Mouse (Mus musculus) hindbrain, embryonic 12.5 days (tissue): ENCODE data around the gene Nploc4. TPM values are rescaled to one million over a fixed set of nuclear protein-coding genes. Genes with fewer than 3 reads are reported as not detected.

Experiments used
- ATAC-seq: fragments of 200-750 bp; cut with Nextera tagmentation; 2 replicates; pipeline ENCODE4 v1.8.0; 2017; ENCODE audit warnings: moderate TSS enrichment; ENCODE audit not compliant: low FRiP score
- H3K27ac ChIP-seq: fragments of 300-500 bp; sonication (generic); 2 replicates; pipeline ENCODE4 v1.5.1; 2016; ENCODE audit warnings: mild to moderate bottlenecking
- H3K27me3 ChIP-seq: fragments of 300-500 bp; sonication (generic); 2 replicates; pipeline ENCODE4 v1.6.1; 2016; ENCODE audit warnings: mild to moderate bottlenecking
- H3K36me3 ChIP-seq: fragments of 300-500 bp; sonication (generic); 2 replicates; pipeline ENCODE4 v1.6.1; 2016; ENCODE audit warnings: mild to moderate bottlenecking
- H3K4me1 ChIP-seq: fragments of 300-500 bp; sonication (generic); 2 replicates; pipeline ENCODE4 v1.6.1; 2016
- H3K4me2 ChIP-seq: fragments of 300-500 bp; sonication (generic); replicated peaks from 2 replicates; pipeline ENCODE4 v1.6.1; 2016; ENCODE audit warnings: mild to moderate bottlenecking
- H3K4me3 ChIP-seq: fragments of 300-500 bp; sonication (generic); 2 replicates; pipeline ENCODE4 v1.5.1; 2016; ENCODE audit warnings: mild to moderate bottlenecking
- H3K9ac ChIP-seq: fragments of 300-500 bp; sonication (generic); 2 replicates; pipeline ENCODE4 v1.6.1; 2016; ENCODE audit warnings: mild to moderate bottlenecking, moderate library complexity
- H3K9me3 ChIP-seq: fragments of 300-500 bp; sonication (generic); replicated peaks from 2 replicates; pipeline ENCODE4 v1.6.1; 2016; ENCODE audit warnings: mild to moderate bottlenecking
- WGBS: fragments of 180-500 bp; shearing (Covaris S2); methylation state at CpG from one replicate; pipeline ENCODE4 v1.1.7; 2016; 5-methylcytosine and 5-hydroxymethylcytosine counted together
- polyA plus RNA-seq: library from polyadenylated mRNA; unstranded; fragments of >200 nt; fragmentation: Nextera tagmentation; extraction: Ambion mirVana; gene quantifications from 2 replicates; pipeline ENCODE4 v1.2.1, GENCODE M21; 2016

The Nploc4 gene
- polyA plus RNA-seq, 1 experiment from 2014 or later = 51.5 TPM

DNA sequence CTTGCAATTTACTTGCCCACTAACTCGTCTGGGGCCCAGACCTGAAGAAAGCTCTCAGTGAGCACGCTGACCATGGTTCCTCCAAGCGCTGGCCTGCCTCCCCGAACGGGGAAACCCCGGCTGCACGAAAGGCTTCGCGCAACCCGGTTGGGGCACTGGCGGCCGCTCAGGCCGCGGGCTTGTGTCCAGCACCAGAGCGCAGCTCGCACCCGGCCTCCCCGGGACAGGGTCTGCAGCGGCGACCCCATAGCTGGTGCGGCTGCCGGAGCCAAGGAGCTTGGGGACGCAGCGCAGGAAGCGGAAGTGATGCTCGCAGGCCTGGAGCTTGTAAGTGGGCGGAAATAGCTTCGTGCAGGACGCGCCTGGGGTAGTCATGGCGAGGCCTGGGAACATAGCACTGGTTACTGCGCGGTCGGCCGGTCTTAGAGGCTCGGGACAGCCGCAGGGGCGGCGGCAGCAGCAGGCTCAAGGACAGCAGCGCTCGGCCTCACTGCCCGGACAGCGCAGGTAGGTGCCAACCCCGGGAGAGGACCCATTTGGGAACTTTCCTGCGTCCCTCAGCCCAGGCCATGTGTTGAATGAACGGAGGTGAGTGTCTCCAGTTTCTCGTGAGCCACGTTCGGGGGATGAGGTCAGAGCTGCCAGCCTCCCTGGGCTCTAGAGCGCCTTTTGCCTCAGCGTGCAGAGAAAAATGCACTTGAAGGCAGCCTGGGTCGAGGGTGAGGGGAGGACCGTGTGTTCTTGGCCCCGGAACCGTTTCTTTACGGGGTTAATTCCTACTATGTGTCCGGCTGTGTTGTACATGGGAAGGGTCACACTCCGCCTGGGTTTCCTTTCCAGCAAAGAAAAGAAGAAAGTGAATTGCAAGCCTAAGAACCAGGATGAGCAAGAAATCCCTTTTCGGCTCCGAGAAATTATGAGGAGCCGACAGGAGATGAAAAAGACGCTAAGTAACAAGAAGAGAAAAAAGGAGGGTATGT lies 20.6 kb upstream of the Nploc4 start, which contains the start of the genes Oxld1 and Ccdc137:
Oxld1 (minus strand) TSS at position 297 of the 980 bp plus-strand sequence.
Ccdc137 (plus strand) TSS at position 344 of the 980 bp plus-strand sequence.
- Histone ChIP-seq H3K36me3 (peaks cover 34% of the 10 kb centered on the region), H3K4me2 (peak within 1 kb of the TSS; percentile 81), H3K4me1 (peaks cover 20% of the 10 kb centered on the region), H3K27me3 (no peaks in the 10 kb centered on the region), H3K9me3 (no peaks in the 10 kb centered on the region), H3K27ac (peak within 1 kb of the TSS; percentile 82), H3K9ac (peak within 1 kb of the TSS; percentile 87), H3K4me3 (peak within 1 kb of the TSS; percentile 86)
- 5% methylated on average over 62 of the region's 62 CpGs for WGBS
- ATAC-seq = peak; percentile 92

DNA sequence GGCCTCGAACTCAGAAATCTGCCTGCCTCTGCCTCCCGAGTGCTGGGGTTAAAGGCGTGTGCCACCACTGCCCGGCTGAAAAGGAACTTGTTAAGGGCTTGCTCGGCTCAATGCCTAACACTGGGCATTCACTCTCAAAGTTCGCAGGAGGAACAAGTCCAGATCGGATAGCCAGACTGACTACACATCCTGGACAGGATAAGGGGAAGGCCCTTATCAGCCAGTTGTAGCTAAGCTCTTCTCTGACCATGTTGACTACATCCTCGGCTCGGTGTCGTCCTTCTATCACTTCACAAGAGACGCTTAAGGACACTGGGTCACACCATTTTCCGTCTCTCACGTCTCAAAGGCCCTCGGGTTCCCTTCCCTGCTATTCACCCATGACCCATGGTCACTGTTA lies 19.9 kb upstream of the Nploc4 start:
- Histone ChIP-seq H3K36me3 (peaks cover 29% of the 10 kb centered on the region), H3K4me3 (peak overlapping the region; percentile 86), H3K4me1 (peaks cover 20% of the 10 kb centered on the region), H3K9me3 (no peaks in the 10 kb centered on the region), H3K27ac (peak overlapping the region; percentile 82), H3K9ac (peak overlapping the region; percentile 87), H3K27me3 (no peaks in the 10 kb centered on the region), H3K4me2 (peak overlapping the region; percentile 81)
- WGBS = 39% methylated on average over 14 of the region's 14 CpGs
- no peak; the same call in 1 of the 2 replicates for ATAC-seq

DNA sequence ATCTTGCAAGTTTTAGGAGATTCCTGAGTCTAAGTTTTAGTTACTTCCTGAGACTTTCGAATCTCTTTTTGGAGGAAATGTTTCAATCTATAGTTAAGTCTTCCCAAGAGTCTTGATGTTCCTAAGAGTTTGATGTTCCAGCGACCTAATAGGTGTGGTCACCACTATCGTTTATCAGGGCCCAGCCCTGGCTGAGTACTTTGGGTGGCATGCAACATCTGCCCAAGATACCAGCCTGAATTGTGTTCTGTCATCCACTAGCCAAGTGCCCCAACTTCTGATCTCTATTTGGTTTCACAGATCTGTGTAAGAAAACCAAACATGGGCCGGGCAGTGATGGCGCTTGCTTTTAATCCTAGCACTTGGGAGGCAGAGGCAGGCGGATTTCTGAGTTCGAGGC lies 17.9 kb upstream of the Nploc4 start:
- 96% methylated on average over 7 of the region's 7 CpGs for WGBS
- Histone ChIP-seq H3K36me3 (peaks cover 11% of the 10 kb centered on the region), H3K9ac (no peak overlapping the region), H3K4me1 (peaks cover 20% of the 10 kb centered on the region), H3K9me3 (no peaks in the 10 kb centered on the region), H3K4me3 (no peak overlapping the region), H3K27ac (no peak overlapping the region), H3K27me3 (no peaks in the 10 kb centered on the region), H3K4me2 (no peak overlapping the region)
- ATAC-seq = no peak

DNA sequence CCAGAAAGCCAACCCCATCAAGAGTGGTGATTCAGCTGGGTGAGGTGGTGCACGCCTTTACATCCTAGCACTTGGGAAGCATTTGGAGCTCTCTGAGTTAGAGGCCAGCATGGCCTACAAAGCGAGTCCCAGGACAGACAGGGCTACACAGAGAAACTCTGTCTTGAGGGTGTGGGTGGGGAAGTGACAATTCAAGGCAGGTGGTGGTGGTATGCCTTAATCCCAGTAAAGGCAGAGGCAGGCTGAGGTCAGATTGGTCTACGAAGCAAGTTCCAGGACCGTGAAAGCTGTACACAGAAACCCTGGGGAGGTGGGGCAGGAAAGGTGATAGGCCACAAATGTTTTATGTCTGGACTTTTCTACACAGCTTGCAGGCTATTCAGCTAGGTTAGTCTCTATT lies 17.5 kb upstream of the Nploc4 start:
- H3K9me3 ChIP-seq = no peaks in the 10 kb centered on the region
- peaks cover 8% of the 10 kb centered on the region for H3K36me3 ChIP-seq
- no peak overlapping the region for H3K4me2 ChIP-seq
- H3K27me3 ChIP-seq = no peaks in the 10 kb centered on the region
- H3K9ac ChIP-seq = no peak overlapping the region
- peaks cover 20% of the 10 kb centered on the region for H3K4me1 ChIP-seq
- ATAC-seq = no peak
- no peak overlapping the region for H3K27ac ChIP-seq
- no peak overlapping the region for H3K4me3 ChIP-seq
- WGBS = 92% methylated on average over 4 of the region's 4 CpGs

DNA sequence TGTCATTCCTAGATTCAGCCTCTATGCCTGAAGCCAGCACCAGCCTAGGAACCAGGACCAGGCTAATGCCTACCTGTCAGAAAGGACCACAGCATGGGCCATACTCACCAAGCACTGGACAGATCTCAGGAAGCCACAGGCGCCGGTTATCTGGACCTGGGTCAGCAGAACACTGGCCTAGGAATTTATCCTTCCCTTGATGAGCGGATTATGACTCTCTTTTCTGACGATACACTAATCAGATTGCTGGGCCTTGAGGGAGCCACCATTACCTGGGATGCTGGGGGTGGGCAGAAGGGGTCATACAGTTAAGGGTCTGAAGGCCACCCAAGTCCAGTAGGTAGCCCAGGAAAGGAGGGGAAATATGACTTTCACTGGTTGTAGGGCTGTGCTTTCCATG lies 15.8 kb upstream of the Nploc4 start, which contains the start of gene Pde6g:
Pde6g (minus strand) TSS at position 195 of the 400 bp plus-strand sequence.
- Histone ChIP-seq H3K4me3 (no peak within 1 kb of the TSS), H3K9me3 (no peaks in the 10 kb centered on the region), H3K4me1 (peaks cover 10% of the 10 kb centered on the region), H3K9ac (no peak within 1 kb of the TSS), H3K4me2 (no peak within 1 kb of the TSS), H3K27me3 (no peaks in the 10 kb centered on the region), H3K27ac (no peak within 1 kb of the TSS), H3K36me3 (no peaks in the 10 kb centered on the region; the same call in 1 of the 2 replicates)
- 92% methylated on average over 4 of the region's 4 CpGs for WGBS
- no peak for ATAC-seq

DNA sequence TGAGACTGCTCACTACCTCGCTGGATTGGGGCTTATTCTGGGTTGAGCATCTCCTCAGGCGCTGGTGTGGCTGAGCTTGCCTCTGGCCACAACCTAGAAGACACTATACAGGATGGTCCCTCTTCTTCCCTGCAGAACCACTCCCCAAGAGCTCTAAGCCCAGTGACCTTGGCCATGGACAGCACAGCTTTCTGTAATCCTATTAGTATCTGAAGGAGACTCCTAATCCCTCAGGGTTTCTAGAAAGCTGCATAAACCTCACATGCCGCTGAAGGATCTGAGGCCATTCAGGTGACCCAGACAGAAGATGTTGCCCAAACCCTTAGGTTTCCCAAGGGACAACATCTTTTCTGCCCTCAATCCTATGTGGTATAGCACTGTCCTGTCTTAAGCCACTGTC lies 14.7 kb upstream of the Nploc4 start:
- Histone ChIP-seq H3K27me3 (no peaks in the 10 kb centered on the region), H3K36me3 (no peaks in the 10 kb centered on the region; the same call in 1 of the 2 replicates), H3K9me3 (no peaks in the 10 kb centered on the region), H3K4me3 (no peak overlapping the region), H3K4me2 (no peak overlapping the region), H3K9ac (no peak overlapping the region), H3K27ac (no peak overlapping the region), H3K4me1 (peaks cover 7% of the 10 kb centered on the region)
- no peak for ATAC-seq
- 72% methylated on average over 3 of the region's 3 CpGs for WGBS

DNA sequence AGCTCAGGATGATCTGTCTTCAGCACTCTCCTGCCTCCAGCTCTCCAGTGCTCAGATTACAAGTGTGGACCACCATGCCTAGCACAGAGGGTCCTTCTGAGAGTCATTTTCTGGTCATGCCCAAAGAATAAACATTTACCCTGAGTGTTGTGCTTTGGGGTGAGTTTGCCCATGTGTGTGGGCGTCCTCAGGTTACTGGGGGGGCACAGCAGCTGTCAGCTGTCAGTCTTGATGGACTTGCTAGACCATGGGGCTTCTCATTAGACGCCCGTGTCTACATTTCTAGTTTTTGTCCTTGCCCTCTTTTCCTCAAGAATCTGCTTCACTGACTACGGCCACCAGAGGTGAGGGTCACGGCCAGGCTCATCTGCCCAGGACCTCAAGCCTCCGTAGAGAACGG lies 9.7 kb upstream of the Nploc4 start:
- 82% methylated on average over 7 of the region's 7 CpGs for WGBS
- H3K4me2 ChIP-seq = no peak overlapping the region

DNA sequence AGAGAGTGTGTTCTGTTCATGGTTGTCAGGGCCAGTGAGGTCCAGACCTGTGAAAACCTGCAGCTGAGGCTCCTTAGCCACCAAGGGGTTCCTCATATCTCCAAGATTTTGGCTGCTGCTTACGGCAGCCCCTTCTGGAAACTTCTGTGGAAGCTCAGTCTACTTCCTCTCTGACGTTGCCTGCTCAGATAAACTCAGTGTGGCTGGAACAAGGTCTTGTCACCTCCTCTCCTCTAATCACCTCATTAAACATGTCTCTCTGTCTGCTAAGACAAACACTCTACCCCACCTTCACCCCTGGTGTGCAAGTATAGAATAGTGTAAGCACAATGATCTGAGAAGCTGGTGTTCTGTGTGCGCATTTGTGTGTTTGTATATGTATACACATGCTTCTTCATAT lies 8.0 kb upstream of the Nploc4 start:
- Histone ChIP-seq H3K36me3 (no peaks in the 10 kb centered on the region), H3K4me2 (no peak overlapping the region), H3K9me3 (no peaks in the 10 kb centered on the region), H3K9ac (no peak overlapping the region), H3K27me3 (no peaks in the 10 kb centered on the region), H3K4me1 (no peaks in the 10 kb centered on the region), H3K27ac (no peak overlapping the region), H3K4me3 (no peak overlapping the region)
- WGBS = 84% methylated on average over 3 of the region's 3 CpGs
- ATAC-seq = no peak

More for the DNA sequence above, 9.7 kb upstream of the Nploc4 start:
- no peak overlapping the region for H3K9ac ChIP-seq
- no peaks in the 10 kb centered on the region for H3K9me3 ChIP-seq
- H3K27me3 ChIP-seq = no peaks in the 10 kb centered on the region
- H3K4me1 ChIP-seq = no peaks in the 10 kb centered on the region
- no peak overlapping the region for H3K4me3 ChIP-seq
- no peaks in the 10 kb centered on the region for H3K36me3 ChIP-seq
- H3K27ac ChIP-seq = no peak overlapping the region
- ATAC-seq = no peak

DNA sequence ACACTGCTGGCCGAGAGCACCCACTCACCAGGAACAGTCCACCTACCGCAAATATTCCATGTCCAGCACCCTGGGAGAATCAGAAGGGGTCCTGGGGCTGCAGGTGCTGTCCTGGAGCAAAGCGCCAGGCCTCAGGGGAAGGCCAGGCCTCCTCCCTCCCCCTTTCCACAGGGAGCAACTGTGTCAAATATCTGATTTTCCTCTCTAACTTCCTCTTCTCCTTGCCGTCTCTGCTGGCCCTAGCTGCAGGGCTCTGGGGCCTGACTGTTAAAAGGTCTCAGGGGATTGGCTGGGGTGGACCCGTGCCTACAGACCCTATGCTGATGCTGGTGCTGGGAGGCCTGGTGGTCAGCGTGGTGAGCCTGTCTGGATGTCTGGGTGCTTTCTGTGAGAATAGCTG lies 6.6 kb upstream of the Nploc4 start:
- no peak for ATAC-seq

DNA sequence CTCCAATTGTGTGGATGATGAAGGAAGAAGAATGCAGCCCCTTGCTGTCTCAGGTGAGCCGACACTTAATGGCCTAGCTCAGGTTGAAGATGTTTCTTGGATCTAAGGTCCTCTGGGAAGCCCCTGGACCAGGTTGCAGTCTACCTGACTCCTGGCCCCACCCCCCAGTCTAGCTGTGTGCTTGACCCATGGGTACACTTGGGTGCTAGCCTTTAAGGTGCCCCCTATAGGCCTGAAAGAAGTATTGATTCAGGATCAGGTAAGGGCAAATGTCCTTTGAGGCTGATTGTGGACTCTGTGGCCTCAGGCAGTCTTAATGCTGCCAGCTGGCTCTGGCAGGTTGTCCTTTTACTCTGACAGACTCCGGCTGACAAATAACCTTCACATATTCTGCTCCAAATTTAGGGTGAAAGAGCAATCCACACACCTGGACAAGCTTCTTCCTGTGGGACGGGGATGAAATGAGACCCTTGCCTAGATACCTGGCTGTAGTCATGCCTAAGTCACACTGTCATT lies 5.3 kb upstream of the Nploc4 start:
- Histone ChIP-seq H3K9ac (no peak overlapping the region; the same call in 1 of the 2 replicates), H3K9me3 (no peaks in the 10 kb centered on the region), H3K27me3 (no peaks in the 10 kb centered on the region), H3K27ac (no peak overlapping the region), H3K4me1 (no peaks in the 10 kb centered on the region), H3K36me3 (no peaks in the 10 kb centered on the region), H3K4me2 (no peak overlapping the region), H3K4me3 (no peak overlapping the region)
- WGBS = 88% methylated on average over 3 of the region's 3 CpGs
- no peak for ATAC-seq

More for the DNA sequence above, 6.6 kb upstream of the Nploc4 start:
- H3K27me3 ChIP-seq = no peaks in the 10 kb centered on the region
- H3K4me2 ChIP-seq = no peak overlapping the region
- H3K9me3 ChIP-seq = no peaks in the 10 kb centered on the region
- H3K27ac ChIP-seq = no peak overlapping the region
- WGBS = 75% methylated on average over 6 of the region's 6 CpGs
- H3K9ac ChIP-seq = no peak overlapping the region
- no peaks in the 10 kb centered on the region for H3K36me3 ChIP-seq
- H3K4me1 ChIP-seq = no peaks in the 10 kb centered on the region
- no peak overlapping the region for H3K4me3 ChIP-seq

DNA sequence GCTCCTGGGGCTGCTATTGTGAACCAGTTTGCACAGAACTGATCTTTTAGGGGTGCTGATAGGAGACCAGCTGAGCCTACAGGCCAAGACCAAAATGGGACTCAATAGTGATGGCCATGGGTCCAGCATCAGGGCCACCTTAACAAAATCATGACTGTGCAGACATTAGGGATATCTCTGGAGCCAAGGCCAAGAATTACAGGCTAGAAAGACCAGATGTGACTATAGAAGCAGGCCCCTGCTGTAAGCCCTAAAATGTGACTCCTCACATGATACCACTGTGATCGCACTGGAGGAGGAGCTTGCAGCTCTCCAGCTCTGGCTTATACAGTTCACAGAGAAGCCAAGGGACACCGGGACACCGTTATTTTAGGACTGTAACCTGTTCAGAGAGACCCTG lies 4.8 kb upstream of the Nploc4 start, which contains the start of gene Tspan10:
Tspan10 (plus strand) TSS at position 301 of the 400 bp plus-strand sequence.
- no peak within 1 kb of the TSS for H3K4me2 ChIP-seq
- H3K9me3 ChIP-seq = no peaks in the 10 kb centered on the region
- H3K27ac ChIP-seq = no peak within 1 kb of the TSS
- WGBS = 95% methylated on average over 3 of the region's 3 CpGs
- H3K4me3 ChIP-seq = no peak within 1 kb of the TSS
- H3K9ac ChIP-seq = no peak within 1 kb of the TSS; the same call in 1 of the 2 replicates
- no peak for ATAC-seq
- no peaks in the 10 kb centered on the region for H3K36me3 ChIP-seq
- no peaks in the 10 kb centered on the region for H3K4me1 ChIP-seq
- H3K27me3 ChIP-seq = no peaks in the 10 kb centered on the region

DNA sequence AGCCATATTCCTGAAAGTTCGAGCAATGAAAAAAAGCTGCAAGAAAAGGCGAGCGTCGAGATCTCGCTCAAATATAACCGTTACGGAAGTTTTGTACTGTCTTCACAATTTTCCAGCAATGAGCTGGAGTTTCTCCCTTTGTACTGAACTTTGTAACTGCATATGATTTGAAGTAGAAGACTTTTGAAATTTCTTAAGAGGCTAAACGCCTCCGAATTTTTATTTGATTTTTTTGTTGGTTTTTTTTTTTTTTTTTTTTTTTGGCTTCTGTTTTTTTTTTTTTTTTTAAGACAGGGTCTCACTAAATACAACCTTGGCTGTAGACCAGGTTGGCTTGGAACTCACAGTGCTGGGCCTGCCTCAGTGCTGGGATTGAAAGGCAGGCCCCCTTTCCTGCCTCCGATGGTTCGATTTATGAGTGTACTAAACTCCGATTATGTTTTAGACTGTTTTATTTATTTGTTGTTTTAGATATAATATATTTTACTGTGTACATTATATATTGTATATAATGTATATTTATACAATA lies 413 bp upstream of the Nploc4 start:
- 28% methylated on average over 12 of the region's 12 CpGs for WGBS
- Histone ChIP-seq H3K4me2 (peak overlapping the region; percentile 93), H3K36me3 (peaks cover 13% of the 10 kb centered on the region; the same call in 1 of the 2 replicates), H3K27ac (no peak overlapping the region), H3K9me3 (no peaks in the 10 kb centered on the region), H3K27me3 (no peaks in the 10 kb centered on the region), H3K4me3 (peak overlapping the region; percentile 100), H3K9ac (peak overlapping the region; percentile 98), H3K4me1 (peaks cover 14% of the 10 kb centered on the region)
- ATAC-seq = no peak
